Mouse (Mus musculus): ENCODE data around the gene Jhy. TPM values are rescaled to one million over a fixed set of nuclear protein-coding genes. Genes with fewer than 3 reads are reported as not detected.

Jhy gene
- polyA plus RNA-seq, 1 experiment: not detected

DNA sequence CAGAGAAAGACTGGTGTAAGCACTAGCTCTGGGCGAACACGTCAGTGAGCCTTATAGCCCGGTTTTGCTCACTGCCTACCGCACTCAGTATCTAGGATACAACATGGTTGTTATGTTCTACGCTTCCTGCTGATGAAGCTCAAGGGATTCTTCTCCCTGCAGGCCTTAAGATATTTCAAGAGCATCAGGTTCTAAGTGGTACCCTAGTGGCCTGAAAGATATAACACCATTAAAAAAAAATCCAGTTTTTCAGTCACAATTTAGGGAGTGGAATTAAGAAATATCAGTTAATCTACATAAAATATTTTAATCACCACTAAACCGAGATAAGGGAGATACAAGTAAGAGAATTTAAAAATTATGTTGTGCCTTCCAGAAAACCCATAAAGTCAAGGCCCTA, 15.4 kb downstream of the Jhy start:
- Histone ChIP-seq H3ac (ENCODE audit: control insufficient read depth, insufficient read length, low read depth) (no peak overlapping the region), H3K27me3 (ENCODE audit: control insufficient read depth, insufficient read depth, insufficient read length) (peaks cover 60% of the 10 kb centered on the region), H3K79me3 (ENCODE audit: low read depth) (no peaks in the 10 kb centered on the region)

DNA sequence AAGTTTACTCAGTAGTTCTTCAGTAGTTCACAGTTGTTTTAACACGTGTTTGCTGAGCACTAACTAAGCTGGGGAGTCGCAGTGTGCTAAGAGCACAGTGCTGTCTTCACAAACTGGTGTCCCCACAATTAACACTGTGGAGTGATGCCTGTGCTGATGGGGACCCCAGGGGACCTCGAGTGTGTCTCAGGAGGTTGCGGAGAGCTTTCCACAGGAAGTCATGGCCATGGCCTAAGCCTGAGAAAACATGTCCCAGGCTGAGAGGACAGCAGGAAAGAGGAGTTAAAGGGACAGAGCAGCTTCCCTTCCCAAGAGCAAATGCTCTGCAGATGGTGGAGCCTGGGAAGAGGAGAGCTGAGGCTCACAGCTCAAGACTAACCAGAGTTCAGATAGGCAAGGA, 16.8 kb downstream of the Jhy start:
- TF ChIP-seq CEBPB (IDR thresholded peaks at IDR 0.05; ENCODE audit: low read depth): no peak
- no peak for TF ChIP-seq FOSL1 (IDR thresholded peaks at IDR 0.05; ENCODE audit: insufficient read depth, low read length, poor library complexity, severe bottlenecking)
- TF ChIP-seq USF1 (IDR thresholded peaks at IDR 0.05; ENCODE audit: low read depth): no peak
- Histone ChIP-seq H3K36me3 (ENCODE audit: control insufficient read depth, insufficient read depth) (no peaks in the 10 kb centered on the region), H3K4me3 (ENCODE audit: insufficient read depth, poor library complexity, severe bottlenecking) (no peak overlapping the region), H3K79me2 (ENCODE audit: control insufficient read depth, insufficient read depth) (no peaks in the 10 kb centered on the region), H3ac (ENCODE audit: control insufficient read depth, insufficient read length, low read depth) (no peak overlapping the region), H3K79me3 (ENCODE audit: low read depth) (no peaks in the 10 kb centered on the region), H3K27me3 (ENCODE audit: control insufficient read depth, insufficient read depth, insufficient read length) (peaks cover 62% of the 10 kb centered on the region)

More for the DNA sequence above, 15.4 kb downstream of the Jhy start:
- TF ChIP-seq USF1 (IDR thresholded peaks at IDR 0.05; ENCODE audit: low read depth) (no peak), CTCF (IDR thresholded peaks at IDR 0.05; ENCODE audit: control insufficient read depth, insufficient read depth, insufficient read length) (no peak)
- Histone ChIP-seq H3K79me2 (ENCODE audit: control insufficient read depth, insufficient read depth) (no peaks in the 10 kb centered on the region), H3K36me3 (ENCODE audit: control insufficient read depth, insufficient read depth) (no peaks in the 10 kb centered on the region), H3K4me3 (ENCODE audit: insufficient read depth, poor library complexity, severe bottlenecking) (no peak overlapping the region)

DNA sequence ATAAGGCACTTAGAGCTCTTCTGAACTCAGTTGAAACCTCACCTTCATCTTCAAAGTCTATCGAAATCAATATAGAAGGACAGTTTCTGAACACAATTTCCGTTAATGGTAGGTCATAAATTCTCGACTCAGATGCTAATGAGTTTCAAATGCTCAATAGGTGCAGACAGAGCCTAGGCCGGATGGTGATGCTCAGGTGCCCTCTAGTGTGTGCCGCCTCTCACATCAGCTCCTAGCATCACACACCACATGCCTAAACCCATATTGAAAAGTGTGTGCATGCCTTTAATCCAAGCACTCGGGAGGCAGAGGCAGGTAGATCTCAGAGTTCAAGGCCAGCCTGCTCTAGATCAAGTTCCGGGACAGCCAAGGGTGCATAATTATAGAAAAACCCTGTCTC, 26.5 kb downstream of the Jhy start:
- Histone ChIP-seq H3K79me2 (ENCODE audit: control insufficient read depth, insufficient read depth) (no peaks in the 10 kb centered on the region), H3ac (ENCODE audit: control insufficient read depth, insufficient read length, low read depth) (no peak overlapping the region), H3K4me3 (ENCODE audit: insufficient read depth, poor library complexity, severe bottlenecking) (no peak overlapping the region), H3K36me3 (ENCODE audit: control insufficient read depth, insufficient read depth) (no peaks in the 10 kb centered on the region), H3K79me3 (ENCODE audit: low read depth) (no peaks in the 10 kb centered on the region), H3K27me3 (ENCODE audit: control insufficient read depth, insufficient read depth, insufficient read length) (peaks cover 11% of the 10 kb centered on the region)
- TF ChIP-seq CEBPB (IDR thresholded peaks at IDR 0.05; ENCODE audit: low read depth) (no peak), MYOG (IDR thresholded peaks at IDR 0.05; ENCODE audit: control insufficient read depth, extremely low read depth, insufficient read length) (no peak), MYOD1 (IDR thresholded peaks at IDR 0.05; ENCODE audit: control insufficient read depth, insufficient read length, low read depth) (no peak), MAX (IDR thresholded peaks at IDR 0.05) (no peak), USF1 (IDR thresholded peaks at IDR 0.05; ENCODE audit: low read depth) (no peak), CTCF (IDR thresholded peaks at IDR 0.05; ENCODE audit: control insufficient read depth, insufficient read depth, insufficient read length) (no peak)

DNA sequence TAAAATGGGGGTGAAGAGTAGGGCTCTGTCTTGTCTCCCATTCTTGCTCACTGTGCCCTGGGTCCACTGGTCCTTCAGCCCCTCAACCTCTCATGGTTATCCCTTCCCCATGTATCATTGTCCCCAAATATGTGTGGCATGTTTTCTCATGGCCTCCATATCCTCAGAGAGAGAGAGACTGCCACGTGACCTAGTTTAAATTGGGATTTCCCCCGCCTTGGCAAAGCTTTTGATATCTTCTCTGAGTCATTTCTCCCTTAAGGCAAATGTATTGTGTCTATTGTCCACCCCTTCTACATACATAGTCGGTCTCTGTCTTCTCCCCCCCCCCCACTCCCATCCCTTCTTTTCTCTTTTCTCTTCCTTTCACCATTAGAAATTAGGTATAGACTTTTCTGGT, 30.6 kb downstream of the Jhy start:
- Histone ChIP-seq H3K4me3 (ENCODE audit: insufficient read depth, poor library complexity, severe bottlenecking) (no peak overlapping the region), H3K79me3 (ENCODE audit: low read depth) (no peaks in the 10 kb centered on the region), H3K27me3 (ENCODE audit: control insufficient read depth, insufficient read depth, insufficient read length) (peaks cover 19% of the 10 kb centered on the region), H3K79me2 (ENCODE audit: control insufficient read depth, insufficient read depth) (no peaks in the 10 kb centered on the region), H3ac (ENCODE audit: control insufficient read depth, insufficient read length, low read depth) (no peak overlapping the region), H3K36me3 (ENCODE audit: control insufficient read depth, insufficient read depth) (no peaks in the 10 kb centered on the region)
- peak; percentile 69 for TF ChIP-seq USF1 (IDR thresholded peaks at IDR 0.05; ENCODE audit: low read depth)
- no peak for TF ChIP-seq MYOG (IDR thresholded peaks at IDR 0.05; ENCODE audit: control insufficient read depth, extremely low read depth, insufficient read length)

DNA sequence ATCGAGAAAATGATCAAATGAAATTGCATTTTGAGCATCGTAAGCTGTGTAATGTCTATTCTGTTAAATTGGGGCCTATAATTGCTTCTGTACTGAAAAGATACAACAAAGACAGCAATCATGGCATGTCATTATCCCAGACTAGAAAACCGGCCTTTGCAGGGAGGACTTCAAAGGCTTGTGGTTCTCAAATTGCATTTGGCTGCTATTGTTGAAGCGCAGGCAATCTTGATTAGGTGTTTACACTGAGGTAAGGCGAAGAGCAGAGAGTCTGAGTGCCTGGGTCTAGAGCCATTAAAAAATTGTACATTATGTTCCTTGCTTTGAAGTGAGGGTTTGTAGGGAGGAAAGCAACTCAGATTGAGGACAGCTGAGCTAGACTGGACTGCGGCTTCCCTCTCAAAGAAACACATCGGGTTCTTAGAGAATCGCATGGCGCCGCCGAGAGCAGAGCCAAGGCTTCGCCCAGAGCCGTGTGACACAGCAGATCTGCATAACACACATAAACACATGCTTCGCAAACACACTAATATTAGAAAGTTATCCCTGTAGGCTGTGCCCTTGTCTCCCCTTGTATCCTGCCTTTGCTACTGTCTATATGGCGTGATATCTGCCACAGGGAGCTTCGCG, 36.5 kb downstream of the Jhy start:
- Histone ChIP-seq H3K36me3 (ENCODE audit: control insufficient read depth, insufficient read depth) (no peaks in the 10 kb centered on the region), H3K79me2 (ENCODE audit: control insufficient read depth, insufficient read depth) (no peaks in the 10 kb centered on the region), H3K4me3 (ENCODE audit: insufficient read depth, poor library complexity, severe bottlenecking) (no peak overlapping the region), H3ac (ENCODE audit: control insufficient read depth, insufficient read length, low read depth) (no peak overlapping the region), H3K27me3 (ENCODE audit: control insufficient read depth, insufficient read depth, insufficient read length) (peaks cover 15% of the 10 kb centered on the region), H3K79me3 (ENCODE audit: low read depth) (no peaks in the 10 kb centered on the region)
- TF ChIP-seq MYOG (IDR thresholded peaks at IDR 0.05; ENCODE audit: control insufficient read depth, extremely low read depth, insufficient read length) (no peak), MAX (IDR thresholded peaks at IDR 0.05) (no peak), USF1 (IDR thresholded peaks at IDR 0.05; ENCODE audit: low read depth) (no peak), CEBPB (IDR thresholded peaks at IDR 0.05; ENCODE audit: low read depth) (no peak), FOSL1 (IDR thresholded peaks at IDR 0.05; ENCODE audit: insufficient read depth, low read length, poor library complexity, severe bottlenecking) (no peak), CTCF (IDR thresholded peaks at IDR 0.05; ENCODE audit: control insufficient read depth, insufficient read depth, insufficient read length) (no peak), MYOD1 (IDR thresholded peaks at IDR 0.05; ENCODE audit: control insufficient read depth, insufficient read length, low read depth) (no peak)

DNA sequence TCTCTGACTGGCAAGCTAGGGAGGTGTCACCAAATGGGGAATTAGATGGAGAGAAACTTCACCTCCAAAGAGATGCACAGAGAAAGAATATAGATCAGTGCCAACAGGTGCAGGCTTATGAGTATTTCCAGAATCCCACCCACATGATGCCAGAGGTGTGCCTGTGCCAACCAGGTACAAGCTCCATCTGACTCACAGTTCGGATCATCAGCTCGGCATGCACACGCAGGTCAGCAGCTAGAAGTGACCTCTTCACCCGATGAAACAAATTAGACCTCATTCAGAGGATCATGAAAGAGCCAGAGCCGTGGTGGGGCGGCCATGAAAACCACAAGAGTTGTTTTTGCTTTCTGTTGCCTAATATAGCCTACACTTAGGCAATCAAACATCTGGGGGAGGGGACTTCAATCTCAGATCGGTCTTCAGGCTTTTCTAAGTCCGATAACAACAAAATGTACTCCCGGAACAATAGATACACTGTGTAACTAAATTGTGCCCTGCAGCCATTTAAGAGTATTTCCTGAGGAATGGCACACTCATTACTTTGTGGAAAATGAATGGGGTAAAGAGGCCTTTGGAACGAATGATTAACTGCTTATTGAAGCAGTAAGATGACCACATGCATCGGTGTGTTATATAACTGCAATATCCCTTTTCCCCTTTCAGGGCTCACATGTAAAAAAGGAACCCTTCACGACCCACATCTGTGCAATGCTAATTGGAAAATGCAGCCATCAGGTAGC, 45.9 kb downstream of the Jhy start:
- H3K4me3 ChIP-seq (ENCODE audit: insufficient read depth, poor library complexity, severe bottlenecking): no peak overlapping the region
- TF ChIP-seq MYOG (IDR thresholded peaks at IDR 0.05; ENCODE audit: control insufficient read depth, extremely low read depth, insufficient read length) (no peak), CTCF (IDR thresholded peaks at IDR 0.05; ENCODE audit: control insufficient read depth, insufficient read depth, insufficient read length) (no peak), USF1 (IDR thresholded peaks at IDR 0.05; ENCODE audit: low read depth) (no peak), MAX (IDR thresholded peaks at IDR 0.05) (no peak), CEBPB (IDR thresholded peaks at IDR 0.05; ENCODE audit: low read depth) (no peak), MYOD1 (IDR thresholded peaks at IDR 0.05; ENCODE audit: control insufficient read depth, insufficient read length, low read depth) (no peak), FOSL1 (IDR thresholded peaks at IDR 0.05; ENCODE audit: insufficient read depth, low read length, poor library complexity, severe bottlenecking) (no peak)
- no peaks in the 10 kb centered on the region for H3K79me2 ChIP-seq (ENCODE audit: control insufficient read depth, insufficient read depth)
- H3K36me3 ChIP-seq (ENCODE audit: control insufficient read depth, insufficient read depth): no peaks in the 10 kb centered on the region
- no peak overlapping the region for H3ac ChIP-seq (ENCODE audit: control insufficient read depth, insufficient read length, low read depth)
- H3K27me3 ChIP-seq (ENCODE audit: control insufficient read depth, insufficient read depth, insufficient read length): peaks cover 28% of the 10 kb centered on the region
- H3K79me3 ChIP-seq (ENCODE audit: low read depth): no peaks in the 10 kb centered on the region
